8 mouse cellular contexts compared by ENCODE assay signal in the genomic region with DNA sequence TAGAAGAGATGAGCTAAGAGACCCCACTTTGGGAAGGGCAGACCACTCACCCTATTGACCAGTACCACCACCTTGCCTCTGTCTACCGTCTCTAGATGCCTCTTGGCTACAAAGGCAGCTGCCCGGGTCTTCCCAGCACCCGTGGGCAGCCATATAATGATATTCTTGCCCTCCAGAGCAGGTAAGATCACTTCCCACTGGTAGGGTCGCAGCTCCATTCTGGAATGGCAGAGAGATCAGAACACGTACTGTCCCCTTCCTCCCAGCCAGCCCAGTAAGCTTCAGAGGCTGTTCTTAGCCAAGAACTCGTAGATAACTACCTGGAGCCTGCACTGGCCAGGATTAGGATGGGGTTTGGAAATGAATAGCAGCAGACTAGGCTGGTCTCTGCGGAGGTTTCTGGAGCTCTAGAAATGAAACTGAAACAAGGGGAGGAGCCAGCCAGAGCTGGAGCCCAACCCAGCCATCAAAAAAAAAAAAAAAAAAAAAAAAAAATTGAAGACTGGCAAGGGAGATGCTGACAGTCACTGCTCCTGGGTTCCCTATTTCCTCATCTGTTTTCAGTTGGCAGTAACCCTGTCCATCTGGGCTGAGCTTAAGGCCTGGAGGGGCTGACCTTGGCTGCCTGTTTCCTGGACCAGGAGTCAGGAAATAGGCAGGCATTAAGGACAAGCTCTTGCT. TPM values are rescaled to one million over a fixed set of nuclear protein-coding genes. Genes with fewer than 3 reads are reported as not detected.
DNase-seq lines count a peak whose midpoint lies in the region; ATAC-seq lines count a peak whose summit lies in the region.

A gene (minus strand): TSS at position 421 of the 681 bp plus-strand sequence.

- 59% methylated on average over 7 of the region's 7 CpGs for WGBS in embryonic facial prominence, embryonic 15.5 days
- WGBS in lung, embryonic 15.5 days: 59% methylated on average over 7 of the region's 7 CpGs

- intact Hi-C loops in heart, postnatal 25 days (cut with DNase I): loop anchor here (2.0 kb wide), 2 partner anchors 77 to 133 kb away; no protein-coding TSS in a partner anchor

- no peak within 1 kb of the TSS for H3K4me3 ChIP-seq in embryonic facial prominence, embryonic 15.5 days (replicated peaks)
- no peak within 1 kb of the TSS for H3K4me3 ChIP-seq in lung, embryonic 15.5 days

- DNase-seq in heart, adult 11 months: peak; percentile 97
- no peak for DNase-seq in heart, postnatal 25 days (ENCODE audit: low spot score)
- peak; percentile 79 for DNase-seq in CD4-positive, CD25-positive, alpha-beta regulatory T cell, adult 2 months (ENCODE audit: low read depth, low spot score)
- no peak for DNase-seq in cerebellum, adult 8-10 months
- DNase-seq in cerebellum, adult 9-11 months: no peak
- DNase-seq in urinary bladder, postnatal 25 days (ENCODE audit: low spot score): no peak

- peaks cover 48% of the 10 kb centered on the region for H3K36me3 ChIP-seq in embryonic facial prominence, embryonic 15.5 days
- peaks cover 42% of the 10 kb centered on the region for H3K36me3 ChIP-seq in lung, embryonic 15.5 days

- ATAC-seq in embryonic facial prominence, embryonic 15.5 days (ENCODE audit: insufficient number of reproducible peaks, low FRiP score, low TSS enrichment, low read depth): no peak
- no peak for ATAC-seq in lung, embryonic 15.5 days (ENCODE audit: borderline replicate concordance, extremely low read depth, low FRiP score, low TSS enrichment)

- H3K27me3 ChIP-seq in embryonic facial prominence, embryonic 15.5 days: no peaks in the 10 kb centered on the region
- H3K27me3 ChIP-seq in lung, embryonic 15.5 days: no peaks in the 10 kb centered on the region

- no peaks in the 10 kb centered on the region for H3K9me3 ChIP-seq in embryonic facial prominence, embryonic 15.5 days (replicated peaks)
- no peaks in the 10 kb centered on the region for H3K9me3 ChIP-seq in lung, embryonic 15.5 days

- H3K4me1 ChIP-seq in embryonic facial prominence, embryonic 15.5 days: peaks cover 29% of the 10 kb centered on the region
- peaks cover 17% of the 10 kb centered on the region for H3K4me1 ChIP-seq in lung, embryonic 15.5 days

- H3K27ac ChIP-seq in embryonic facial prominence, embryonic 15.5 days (replicated peaks): peak within 1 kb of the TSS; percentile 58
- H3K27ac ChIP-seq in lung, embryonic 15.5 days: no peak within 1 kb of the TSS

- H3K4me2 ChIP-seq in embryonic facial prominence, embryonic 15.5 days (replicated peaks): 0 out of 2 replicates have a peak within 1 kb of the TSS, but pooled peaks have one; percentile 21
- H3K4me2 ChIP-seq in lung, embryonic 15.5 days: 0 out of 2 replicates have a peak within 1 kb of the TSS, but pooled peaks have one; percentile 40

- no peak within 1 kb of the TSS for H3K9ac ChIP-seq in embryonic facial prominence, embryonic 15.5 days
- H3K9ac ChIP-seq in lung, embryonic 15.5 days: no peak within 1 kb of the TSS

RNA-seq across cellular contexts. Expression of the gene that starts here (rescaled TPM):
- total RNA-seq in heart, postnatal 25 days (2021): under 1 TPM; 0.68 to 0.98 TPM
- 3.4 and 5.9 TPM in 2 replicates for polyA plus RNA-seq in embryonic facial prominence, embryonic 15.5 days (2015; fragmentation: Nextera tagmentation; extraction: Ambion mirVana)
- 3.0 and 3.8 TPM in 2 replicates for polyA plus RNA-seq in lung, embryonic 15.5 days (2015; fragmentation: Nextera tagmentation; extraction: Ambion mirVana)

Comparison
In these comparisons a context has a peak if more than half of its experiments do, and no peak if none do; other contexts are left out.
1. DNase-seq: peak in heart, adult 11 months (single experiment) and CD4-positive, CD25-positive, alpha-beta regulatory T cell, adult 2 months (single experiment); none in heart, postnatal 25 days (single experiment), cerebellum, adult 8-10 months (single experiment), cerebellum, adult 9-11 months (single experiment) and urinary bladder, postnatal 25 days (single experiment).